ENCODE assay signal across 11 mouse cellular contexts in the genomic region with DNA sequence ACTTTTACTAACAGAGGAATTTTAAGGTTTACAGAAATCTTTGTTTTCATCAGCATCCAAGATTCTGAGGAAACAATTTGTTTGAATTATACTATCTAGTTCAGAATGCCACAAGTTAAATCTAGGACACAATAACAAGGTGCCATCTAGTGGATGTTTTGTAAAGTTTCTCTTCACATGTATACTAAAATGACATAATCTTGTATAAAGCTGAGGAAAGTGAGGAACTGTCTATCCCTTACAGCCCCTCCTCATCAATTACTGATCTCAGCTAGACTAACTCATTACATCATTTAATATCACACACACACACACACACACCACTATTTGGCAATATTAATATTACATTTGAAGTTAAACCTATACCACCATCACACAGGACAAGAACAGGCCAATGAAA.
DNase-seq lines count a peak whose midpoint lies in the region; ATAC-seq and TF ChIP-seq lines count a peak whose summit lies in the region.
"Had no signal": no experiment of that assay in that cellular context is flagged by ENCODE, and none has a peak within 500 bp of the region (broad histone marks: within the 10 kb centered on the region; RNA-seq: fewer than 3 reads in every experiment).

No protein-coding gene starts in this region.

- DNase-seq in kidney, adult 9 months = peak; percentile 21
- DNase-seq in CH12.LX (ENCODE audit: extremely low read depth) = no peak
- DNase-seq in midbrain, embryonic 14.5 days = peak; percentile 77
- no peak for DNase-seq in urinary bladder, adult 2 months (ENCODE audit: low spot score)
- no peak for DNase-seq in kidney, postnatal 25 days
- no peak for DNase-seq in urinary bladder, postnatal 10 days (ENCODE audit: low spot score)
- DNase-seq: adrenal gland, adult 2 months had no signal

- H3K36me3 ChIP-seq in kidney, embryonic 14.5 days (ENCODE audit: control insufficient read depth, insufficient read depth, low read length) = no peaks in the 10 kb centered on the region; the same call in 1 of the 2 replicates
- peaks cover 0 to 37% of the 10 kb centered on the region in 2 experiments for H3K36me3 ChIP-seq in CH12.LX (replicated peaks in 1 of 2; ENCODE audit: control insufficient read depth in 1 of 2, insufficient read depth in 1 of 2, low read length in 1 of 2)
- no peaks in the 10 kb centered on the region for H3K36me3 ChIP-seq in midbrain, embryonic 14.5 days (ENCODE audit: control insufficient read depth, insufficient read depth, low read length)
- H3K36me3 ChIP-seq: embryonic facial prominence, embryonic 13.5 days had no signal

- no peak overlapping the region for H3K9ac ChIP-seq in kidney, embryonic 14.5 days (ENCODE audit: low read depth, low read length)
- H3K9ac ChIP-seq in CH12.LX (ENCODE audit: insufficient read depth, low read depth) = no peak overlapping the region
- no peak overlapping the region for H3K9ac ChIP-seq in midbrain, embryonic 14.5 days (replicated peaks; ENCODE audit: low read length)
- H3K9ac ChIP-seq: embryonic facial prominence, embryonic 13.5 days had no signal

- no peaks in the 10 kb centered on the region for H3K4me1 ChIP-seq in kidney, embryonic 14.5 days (ENCODE audit: control insufficient read depth, insufficient read depth, low read length)
- peaks cover 0 to 10% of the 10 kb centered on the region in 2 experiments; a peak in 2 of 4 replicates for H3K4me1 ChIP-seq in CH12.LX (ENCODE audit: control insufficient read depth in 1 of 2, insufficient read depth in 2 of 2)
- H3K4me1 ChIP-seq in midbrain, embryonic 14.5 days (ENCODE audit: control insufficient read depth, insufficient read depth, low read length) = no peaks in the 10 kb centered on the region

- no peaks in the 10 kb centered on the region for H3K79me2 ChIP-seq in CH12.LX (replicated peaks; ENCODE audit: control insufficient read depth, extremely low read depth, insufficient read depth, poor library complexity, severe bottlenecking)

- dilution Hi-C loops in CH12.LX (cut with MboI; ENCODE audit: extremely low pct_ligation_motif_present, extremely low pct_unique_long_range_greater_than_20kb, low sequenced_read_pairs) = no loop called here

- ATAC-seq in kidney, embryonic 14.5 days (ENCODE audit: low FRiP score, low TSS enrichment) = no peak
- ATAC-seq in activated CD4-positive, CD25-positive, alpha-beta regulatory T cell, adult 4 months = peak; percentile 73
- ATAC-seq in midbrain, embryonic 14.5 days (ENCODE audit: low FRiP score, low TSS enrichment) = no peak; the same call in 1 of the 2 replicates

- H3K27ac ChIP-seq in kidney, embryonic 14.5 days (ENCODE audit: low read depth, low read length) = no peak overlapping the region
- H3K27ac ChIP-seq in CH12.LX (ENCODE audit: insufficient read depth, low read depth) = no peak overlapping the region
- no peak overlapping the region for H3K27ac ChIP-seq in midbrain, embryonic 14.5 days (replicated peaks; ENCODE audit: low read depth, low read length)
- H3K27ac ChIP-seq: embryonic facial prominence, embryonic 13.5 days had no signal

- in situ Hi-C loops in CH12.LX (cut with MboI; ENCODE audit: low pct_ligation_motif_present, low pct_unique_long_range_greater_than_20kb, low sequenced_read_pairs) = no loop called here

- TF ChIP-seq EP300 in CH12.LX (IDR thresholded peaks at IDR 0.05; ENCODE audit: low read length) = no peak

- no peak overlapping the region for H3K4me3 ChIP-seq in kidney, embryonic 14.5 days (ENCODE audit: low read length)
- H3K4me3 ChIP-seq in CH12.LX (replicated peaks in 1 of 3; ENCODE audit: low read depth in 2 of 3, low read length in 2 of 3, poor library complexity in 1 of 3) = no peak overlapping the region
- H3K4me3 ChIP-seq in midbrain, embryonic 14.5 days (replicated peaks; ENCODE audit: low read depth, low read length) = no peak overlapping the region
- H3K4me3 ChIP-seq: embryonic facial prominence, embryonic 13.5 days; megakaryocyte, embryonic 14.5 days had no signal

- no peaks in the 10 kb centered on the region for H3K9me3 ChIP-seq in kidney, embryonic 14.5 days (ENCODE audit: control insufficient read depth, low read length)
- no peaks in the 10 kb centered on the region for H3K9me3 ChIP-seq in CH12.LX (replicated peaks; ENCODE audit: low read length)
- no peaks in the 10 kb centered on the region for H3K9me3 ChIP-seq in midbrain, embryonic 14.5 days (ENCODE audit: control insufficient read depth, low read length)
- H3K9me3 ChIP-seq: embryonic facial prominence, embryonic 13.5 days; megakaryocyte, embryonic 14.5 days had no signal

- TF ChIP-seq CTCF in CH12.LX (conservative IDR thresholded peaks at IDR 0.05 in 1 of 2, IDR thresholded peaks at IDR 0.05 in 1 of 2; ENCODE audit: low read depth in 2 of 2, low read length in 2 of 2) = peak in 1 of 2 experiments; percentile 76; a peak in 3 of 4 replicates

- no peak overlapping the region for H3K4me2 ChIP-seq in kidney, embryonic 14.5 days (replicated peaks; ENCODE audit: low read depth, low read length)
- no peak overlapping the region for H3K4me2 ChIP-seq in CH12.LX (ENCODE audit: insufficient read depth, low read depth, poor library complexity, severe bottlenecking)
- H3K4me2 ChIP-seq in midbrain, embryonic 14.5 days (ENCODE audit: low read length) = no peak overlapping the region
- H3K4me2 ChIP-seq: embryonic facial prominence, embryonic 13.5 days had no signal

- TF ChIP-seq POLR2A in CH12.LX (IDR thresholded peaks at IDR 0.05; ENCODE audit: low read depth, low read length) = no peak

- H3K27me3 ChIP-seq in kidney, embryonic 14.5 days (ENCODE audit: control insufficient read depth, insufficient read depth, low read length) = no peaks in the 10 kb centered on the region
- H3K27me3 ChIP-seq in CH12.LX (replicated peaks) = no peaks in the 10 kb centered on the region
- no peaks in the 10 kb centered on the region for H3K27me3 ChIP-seq in midbrain, embryonic 14.5 days (ENCODE audit: control insufficient read depth, insufficient read depth, low read length)
- H3K27me3 ChIP-seq: embryonic facial prominence, embryonic 13.5 days; megakaryocyte, embryonic 14.5 days had no signal

- TF ChIP-seq RAD21 in CH12.LX (IDR thresholded peaks at IDR 0.05; ENCODE audit: low read depth, low read length) = peak; percentile 79

TF ChIP-seq in CH12.LX, 34 proteins besides CTCF, POLR2A, EP300 and RAD21:
- TF ChIP-seq SMC3 (IDR thresholded peaks at IDR 0.05; ENCODE audit: low read depth, low read length) = peak; percentile 59
- TF ChIP-seq ZMIZ1 (IDR thresholded peaks at IDR 0.05; ENCODE audit: low read depth, low read length) = no peak
TF ChIP-seq in CH12.LX: peak in this region for 1.

Comparison
In these comparisons a context has a peak if more than half of its experiments do, and no peak if none do; other contexts are left out.
1. DNase-seq: peak in kidney, adult 9 months (single experiment) and midbrain, embryonic 14.5 days (single experiment); none in CH12.LX (single experiment), urinary bladder, adult 2 months (single experiment), kidney, postnatal 25 days (0 of 2) and urinary bladder, postnatal 10 days (single experiment).